Mouse (Mus musculus): ENCODE measurements at regions not wholly inside any gene's neighbourhood (a gene's known extent, or its start where the extent isn't known, plus 50 kb on each side); places are given as distances from the start of the nearest gene placed in this dataset.

GRCm38 (mm10) chr2:169213314-169213713 is 257.9 kb upstream of the Zfp64 start:
- no peak for DNase-seq (ENCODE audit: low spot score)

GRCm38 (mm10) chr2:169212676-169213257 is 257.4 kb upstream of the Zfp64 start:
- ATAC-seq (ENCODE audit: extremely low read depth, insufficient number of reproducible peaks, low FRiP score, poor library complexity, severe bottlenecking) (no peak), DNase-seq (ENCODE audit: low spot score) (no peak)
- TF ChIP-seq POLR2AphosphoS5 (IDR thresholded peaks at IDR 0.05; ENCODE audit: insufficient replicate concordance, low read depth, low read length) (no peak), GATA1 (IDR thresholded peaks at IDR 0.05; ENCODE audit: borderline replicate concordance, low read length) (no peak), TAL1 (conservative IDR thresholded peaks at IDR 0.05; ENCODE audit: low read depth, low read length) (no peak), GATA2 (IDR thresholded peaks at IDR 0.05; ENCODE audit: borderline replicate concordance, low read depth, low read length) (no peak), CTCF (IDR thresholded peaks at IDR 0.05; ENCODE audit: low read depth, low read length) (no peak)
- no peaks in the 10 kb centered on the region for H3K27me3 ChIP-seq (ENCODE audit: insufficient read depth, low read length)
- no peak overlapping the region for H3K4me3 ChIP-seq (ENCODE audit: low read depth, low read length)
- no peaks in the 10 kb centered on the region for H3K36me3 ChIP-seq (replicated peaks)
- H3K4me1 ChIP-seq (ENCODE audit: insufficient read depth, low read depth, low read length): no peaks in the 10 kb centered on the region
- peaks cover 78% of the 10 kb centered on the region for H3K9me3 ChIP-seq (replicated peaks)

More at GRCm38 (mm10) chr2:169213314-169213713, 257.9 kb upstream of the Zfp64 start:
- Histone ChIP-seq H3K9me3 (replicated peaks) (peaks cover 78% of the 10 kb centered on the region), H3K4me3 (ENCODE audit: low read depth, low read length) (no peak overlapping the region), H3K27me3 (ENCODE audit: insufficient read depth, low read length) (no peaks in the 10 kb centered on the region), H3K36me3 (replicated peaks) (no peaks in the 10 kb centered on the region), H3K4me1 (ENCODE audit: insufficient read depth, low read depth, low read length) (no peaks in the 10 kb centered on the region)
- TF ChIP-seq POLR2AphosphoS5 (IDR thresholded peaks at IDR 0.05; ENCODE audit: insufficient replicate concordance, low read depth, low read length) (no peak), TAL1 (conservative IDR thresholded peaks at IDR 0.05; ENCODE audit: low read depth, low read length) (no peak), CTCF (IDR thresholded peaks at IDR 0.05; ENCODE audit: low read depth, low read length) (no peak), GATA2 (IDR thresholded peaks at IDR 0.05; ENCODE audit: borderline replicate concordance, low read depth, low read length) (no peak), GATA1 (IDR thresholded peaks at IDR 0.05; ENCODE audit: borderline replicate concordance, low read length) (no peak)
- ATAC-seq (ENCODE audit: extremely low read depth, insufficient number of reproducible peaks, low FRiP score, poor library complexity, severe bottlenecking): no peak

- TF ChIP-seq GATA2 (IDR thresholded peaks at IDR 0.05; ENCODE audit: borderline replicate concordance, low read depth, low read length) (no peak), TAL1 (conservative IDR thresholded peaks at IDR 0.05; ENCODE audit: low read depth, low read length) (no peak), POLR2AphosphoS5 (IDR thresholded peaks at IDR 0.05; ENCODE audit: insufficient replicate concordance, low read depth, low read length) (no peak), CTCF (IDR thresholded peaks at IDR 0.05; ENCODE audit: low read depth, low read length) (no peak), GATA1 (IDR thresholded peaks at IDR 0.05; ENCODE audit: borderline replicate concordance, low read length) (no peak)
- no peak for DNase-seq (ENCODE audit: low spot score)
- H3K36me3 ChIP-seq (replicated peaks): no peaks in the 10 kb centered on the region
- no peak for ATAC-seq (ENCODE audit: extremely low read depth, insufficient number of reproducible peaks, low FRiP score, poor library complexity, severe bottlenecking)
- 0 out of 2 replicates have a peak overlapping the region, but pooled peaks have one; percentile 14 for H3K4me3 ChIP-seq (ENCODE audit: low read depth, low read length)
- H3K27me3 ChIP-seq (ENCODE audit: insufficient read depth, low read length): no peaks in the 10 kb centered on the region
- peaks cover 70% of the 10 kb centered on the region for H3K9me3 ChIP-seq (replicated peaks)
- H3K4me1 ChIP-seq (ENCODE audit: insufficient read depth, low read depth, low read length): no peaks in the 10 kb centered on the region
These were observed 248.9 kb upstream of the Zfp64 start for GRCm38 (mm10) chr2:169204254-169204752.

- no peak overlapping the region for H3K4me3 ChIP-seq (ENCODE audit: low read depth, low read length)
- H3K4me1 ChIP-seq (ENCODE audit: insufficient read depth, low read depth, low read length): no peaks in the 10 kb centered on the region
- ATAC-seq (ENCODE audit: extremely low read depth, insufficient number of reproducible peaks, low FRiP score, poor library complexity, severe bottlenecking): no peak
- peaks cover 65% of the 10 kb centered on the region for H3K9me3 ChIP-seq (replicated peaks)
- TF ChIP-seq TAL1 (conservative IDR thresholded peaks at IDR 0.05; ENCODE audit: low read depth, low read length): no peak
- TF ChIP-seq GATA1 (IDR thresholded peaks at IDR 0.05; ENCODE audit: borderline replicate concordance, low read length): no peak
- TF ChIP-seq CTCF (IDR thresholded peaks at IDR 0.05; ENCODE audit: low read depth, low read length): no peak
- TF ChIP-seq GATA2 (IDR thresholded peaks at IDR 0.05; ENCODE audit: borderline replicate concordance, low read depth, low read length): no peak
- no peak for TF ChIP-seq POLR2AphosphoS5 (IDR thresholded peaks at IDR 0.05; ENCODE audit: insufficient replicate concordance, low read depth, low read length)
- H3K36me3 ChIP-seq (replicated peaks): no peaks in the 10 kb centered on the region
- H3K27me3 ChIP-seq (ENCODE audit: insufficient read depth, low read length): no peaks in the 10 kb centered on the region
- no peak for DNase-seq (ENCODE audit: low spot score)
These were observed 236.6 kb upstream of the Zfp64 start for GRCm38 (mm10) chr2:169191974-169192373.

GRCm38 (mm10) chr2:169191465-169191864 is 236.1 kb upstream of the Zfp64 start:
- Histone ChIP-seq H3K4me1 (ENCODE audit: insufficient read depth, low read depth, low read length) (no peaks in the 10 kb centered on the region), H3K9me3 (replicated peaks) (peaks cover 70% of the 10 kb centered on the region), H3K27me3 (ENCODE audit: insufficient read depth, low read length) (no peaks in the 10 kb centered on the region), H3K36me3 (replicated peaks) (no peaks in the 10 kb centered on the region), H3K4me3 (ENCODE audit: low read depth, low read length) (no peak overlapping the region)
- TF ChIP-seq GATA2 (IDR thresholded peaks at IDR 0.05; ENCODE audit: borderline replicate concordance, low read depth, low read length) (no peak), POLR2AphosphoS5 (IDR thresholded peaks at IDR 0.05; ENCODE audit: insufficient replicate concordance, low read depth, low read length) (no peak), GATA1 (IDR thresholded peaks at IDR 0.05; ENCODE audit: borderline replicate concordance, low read length) (no peak), CTCF (IDR thresholded peaks at IDR 0.05; ENCODE audit: low read depth, low read length) (no peak), TAL1 (conservative IDR thresholded peaks at IDR 0.05; ENCODE audit: low read depth, low read length) (no peak)
- DNase-seq (ENCODE audit: low spot score) (no peak), ATAC-seq (ENCODE audit: extremely low read depth, insufficient number of reproducible peaks, low FRiP score, poor library complexity, severe bottlenecking) (no peak)

- DNase-seq (ENCODE audit: low spot score) (no peak), ATAC-seq (ENCODE audit: extremely low read depth, insufficient number of reproducible peaks, low FRiP score, poor library complexity, severe bottlenecking) (no peak)
- Histone ChIP-seq H3K4me3 (ENCODE audit: low read depth, low read length) (no peak overlapping the region), H3K9me3 (replicated peaks) (peaks cover 88% of the 10 kb centered on the region), H3K36me3 (replicated peaks) (no peaks in the 10 kb centered on the region), H3K27me3 (ENCODE audit: insufficient read depth, low read length) (no peaks in the 10 kb centered on the region), H3K4me1 (ENCODE audit: insufficient read depth, low read depth, low read length) (no peaks in the 10 kb centered on the region)
- TF ChIP-seq GATA2 (IDR thresholded peaks at IDR 0.05; ENCODE audit: borderline replicate concordance, low read depth, low read length) (no peak), GATA1 (IDR thresholded peaks at IDR 0.05; ENCODE audit: borderline replicate concordance, low read length) (no peak), CTCF (IDR thresholded peaks at IDR 0.05; ENCODE audit: low read depth, low read length) (no peak), POLR2AphosphoS5 (IDR thresholded peaks at IDR 0.05; ENCODE audit: insufficient replicate concordance, low read depth, low read length) (no peak), TAL1 (conservative IDR thresholded peaks at IDR 0.05; ENCODE audit: low read depth, low read length) (no peak)
These were observed 222.2 kb upstream of the Zfp64 start for GRCm38 (mm10) chr2:169177565-169177964.
